Mouse (Mus musculus) forebrain, embryonic 12.5 days (tissue): Measurements from ENCODE around the gene Phc3. TPM values are rescaled to one million over a fixed set of nuclear protein-coding genes. Genes with fewer than 3 reads are reported as not detected.
A peak's percentile ranks its signal among the peaks of the same experiment; 100 is the strongest.

Experiments used
- ATAC-seq: fragments of 200-750 bp; cut with Nextera tagmentation; 2 replicates; pipeline ENCODE4 v1.8.0; 2017; ENCODE audit warnings: moderate TSS enrichment; ENCODE audit not compliant: low FRiP score
- H3K27ac ChIP-seq: fragments of 300-500 bp; sonication (generic); 2 replicates; pipeline ENCODE4 v1.5.1; 2016; ENCODE audit warnings: mild to moderate bottlenecking
- H3K27me3 ChIP-seq: fragments of 300-500 bp; sonication (generic); 2 replicates; pipeline ENCODE4 v1.6.1; 2016; ENCODE audit warnings: mild to moderate bottlenecking
- H3K36me3 ChIP-seq: fragments of 300-500 bp; sonication (generic); replicated peaks from 2 replicates; pipeline ENCODE4 v1.6.1; 2016; ENCODE audit warnings: mild to moderate bottlenecking
- H3K4me1 ChIP-seq: fragments of 300-500 bp; sonication (generic); 2 replicates; pipeline ENCODE4 v1.6.1; 2016
- H3K4me2 ChIP-seq: fragments of 300-500 bp; sonication (generic); 2 replicates; pipeline ENCODE4 v1.6.1; 2016; ENCODE audit warnings: mild to moderate bottlenecking, moderate library complexity
- H3K4me3 ChIP-seq: fragments of 300-500 bp; sonication (generic); replicated peaks from 2 replicates; pipeline ENCODE4 v1.5.1; 2016; ENCODE audit warnings: mild to moderate bottlenecking
- H3K9ac ChIP-seq: fragments of 300-500 bp; sonication (generic); 2 replicates; pipeline ENCODE4 v1.6.1; 2016; ENCODE audit warnings: mild to moderate bottlenecking
- H3K9me3 ChIP-seq: fragments of 300-500 bp; sonication (generic); 2 replicates; pipeline ENCODE4 v1.6.1; 2016
- WGBS: fragments of 180-500 bp; shearing (Covaris S2); methylation state at CpG from one replicate; pipeline ENCODE4 v1.1.7; 2016; 5-methylcytosine and 5-hydroxymethylcytosine counted together
- polyA plus RNA-seq: library from polyadenylated mRNA; unstranded; fragments of >200 nt; fragmentation: Nextera tagmentation; extraction: Ambion mirVana; gene quantifications from 2 replicates; pipeline ENCODE4 v1.2.1, GENCODE M21; 2016

Gene Phc3
- polyA plus RNA-seq, 1 experiment from 2014 or later: 7.5 TPM

DNA sequence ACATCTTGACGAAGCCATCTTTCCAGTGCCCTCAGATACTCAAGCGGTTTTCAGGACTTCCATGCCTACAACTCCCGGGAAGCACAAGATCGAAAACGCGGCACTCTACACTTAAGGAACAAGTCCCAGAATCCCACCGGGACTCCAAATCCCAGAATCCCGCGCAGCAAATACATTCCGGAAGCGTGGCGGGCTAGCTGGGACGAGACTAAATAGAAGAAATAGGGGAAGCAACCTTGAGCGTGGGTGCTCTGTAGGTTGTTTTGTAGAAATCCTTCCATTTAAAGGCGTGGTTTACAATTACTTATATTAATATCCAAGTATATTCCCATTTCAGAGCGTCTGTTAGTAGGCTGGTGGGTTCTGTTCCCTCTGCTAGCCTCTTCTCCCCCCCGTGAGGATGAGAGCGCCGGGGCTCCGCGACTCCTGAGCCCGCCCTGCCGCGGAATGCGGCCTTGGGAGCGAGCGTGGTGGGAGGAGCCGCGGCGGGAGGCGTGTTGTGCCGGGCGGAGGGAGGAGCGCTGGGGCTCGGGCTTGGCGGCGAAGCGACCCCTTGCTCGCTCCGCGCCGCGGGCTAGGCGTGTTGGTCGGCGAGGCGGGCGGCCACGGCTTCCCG is 26.2 kb upstream of the Phc3 start, which contains the start of gene Prkci:
Gene Prkci, plus strand, starts transcription at position 465 of the 616 bp plus-strand sequence.
- ATAC-seq: peak; percentile 97
- no peaks in the 10 kb centered on the region for H3K9me3 ChIP-seq
- H3K36me3 ChIP-seq: no peaks in the 10 kb centered on the region
- no peaks in the 10 kb centered on the region for H3K27me3 ChIP-seq
- H3K4me3 ChIP-seq: peak within 1 kb of the TSS; percentile 86
- H3K27ac ChIP-seq: 0 out of 2 replicates have a peak within 1 kb of the TSS, but pooled peaks have one; percentile 50
- H3K9ac ChIP-seq: peak within 1 kb of the TSS; percentile 82
- peak within 1 kb of the TSS; percentile 66 for H3K4me2 ChIP-seq
- H3K4me1 ChIP-seq: peaks cover 25% of the 10 kb centered on the region
- under 1% methylated on average over 50 of the region's 50 CpGs for WGBS

DNA sequence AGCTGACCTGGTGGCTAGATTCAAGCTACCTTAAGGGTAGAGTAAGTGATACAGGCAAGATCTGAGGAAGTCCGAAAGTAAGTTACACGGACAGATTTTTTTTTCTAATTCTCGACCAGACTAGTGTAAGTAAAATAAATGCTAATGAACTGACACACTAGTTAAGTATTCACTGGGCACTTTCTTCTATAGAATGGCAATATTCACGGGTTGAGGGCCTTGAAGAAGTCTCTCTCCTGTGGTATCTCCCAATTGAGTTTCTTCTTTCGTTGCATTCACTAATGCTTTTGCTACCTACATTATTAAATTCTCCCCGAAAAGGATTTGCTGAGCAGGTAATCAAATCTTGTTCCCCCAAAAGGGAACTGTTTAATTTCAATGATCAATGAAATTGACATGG is 25.6 kb upstream of the Phc3 start:
- Histone ChIP-seq H3K27me3 (no peaks in the 10 kb centered on the region), H3K36me3 (no peaks in the 10 kb centered on the region), H3K27ac (no peak overlapping the region), H3K4me2 (peak overlapping the region; percentile 66), H3K4me1 (peaks cover 22% of the 10 kb centered on the region), H3K9me3 (no peaks in the 10 kb centered on the region), H3K9ac (0 out of 2 replicates have a peak overlapping the region, but pooled peaks have one; percentile 82), H3K4me3 (peak overlapping the region; percentile 86)
- no peak for ATAC-seq
- WGBS: 21% methylated on average over 6 of the region's 6 CpGs

DNA sequence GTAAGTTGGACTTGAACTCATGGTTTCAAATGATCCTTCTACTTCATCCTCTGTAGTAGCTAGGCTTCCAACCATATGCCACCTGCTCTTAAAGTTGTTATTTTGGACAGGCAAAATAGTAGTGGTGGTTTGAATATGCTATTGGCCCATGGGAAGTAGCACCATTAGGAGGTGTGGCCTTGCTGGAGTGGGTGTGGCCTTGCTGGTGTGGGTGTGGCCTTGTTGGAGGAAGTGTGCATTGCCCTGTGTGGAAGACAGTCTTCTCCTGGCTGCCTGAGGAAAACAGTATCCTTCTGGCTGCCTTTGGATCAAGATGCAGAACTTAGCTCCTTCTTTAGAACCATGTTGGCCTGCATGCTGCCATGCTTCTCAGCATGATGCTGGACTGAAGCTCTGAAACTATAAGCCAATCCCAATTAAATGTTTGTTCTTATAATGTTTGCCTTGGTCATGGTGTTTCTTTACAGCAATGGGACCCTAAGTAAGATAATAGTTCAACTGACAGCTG is 23.9 kb upstream of the Phc3 start:
- peaks cover 21% of the 10 kb centered on the region for H3K4me1 ChIP-seq
- H3K4me2 ChIP-seq: no peak overlapping the region
- H3K36me3 ChIP-seq: no peaks in the 10 kb centered on the region
- no peak overlapping the region for H3K9ac ChIP-seq
- no peak overlapping the region for H3K27ac ChIP-seq
- no peak overlapping the region for H3K4me3 ChIP-seq
- no peaks in the 10 kb centered on the region for H3K9me3 ChIP-seq
- ATAC-seq: no peak
- H3K27me3 ChIP-seq: no peaks in the 10 kb centered on the region

DNA sequence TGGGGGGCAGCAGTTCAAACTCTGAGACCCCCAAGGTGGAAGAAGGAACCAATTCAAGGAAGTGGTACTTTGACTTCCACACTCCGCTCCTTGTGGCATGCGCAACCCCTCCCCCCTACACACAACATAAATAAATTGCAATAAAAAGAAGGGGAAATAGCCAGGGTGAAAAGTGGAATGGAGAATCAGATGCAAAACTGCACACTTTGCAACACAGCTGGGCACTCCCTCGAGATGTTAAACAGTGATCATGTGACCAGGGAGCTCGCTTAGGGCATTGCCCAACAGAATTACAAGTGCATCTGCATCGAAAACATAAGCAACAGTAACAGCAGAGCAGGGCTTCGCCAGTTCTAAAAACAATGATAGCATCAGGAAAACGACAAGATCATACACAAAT is 22.9 kb upstream of the Phc3 start:
- WGBS: 89% methylated on average over 7 of the region's 7 CpGs
- H3K4me2 ChIP-seq: no peak overlapping the region
- no peaks in the 10 kb centered on the region for H3K36me3 ChIP-seq
- no peak overlapping the region for H3K4me3 ChIP-seq
- no peak for ATAC-seq
- peaks cover 14% of the 10 kb centered on the region for H3K4me1 ChIP-seq
- H3K27me3 ChIP-seq: no peaks in the 10 kb centered on the region
- H3K27ac ChIP-seq: no peak overlapping the region
- no peak overlapping the region for H3K9ac ChIP-seq
- no peaks in the 10 kb centered on the region for H3K9me3 ChIP-seq

DNA sequence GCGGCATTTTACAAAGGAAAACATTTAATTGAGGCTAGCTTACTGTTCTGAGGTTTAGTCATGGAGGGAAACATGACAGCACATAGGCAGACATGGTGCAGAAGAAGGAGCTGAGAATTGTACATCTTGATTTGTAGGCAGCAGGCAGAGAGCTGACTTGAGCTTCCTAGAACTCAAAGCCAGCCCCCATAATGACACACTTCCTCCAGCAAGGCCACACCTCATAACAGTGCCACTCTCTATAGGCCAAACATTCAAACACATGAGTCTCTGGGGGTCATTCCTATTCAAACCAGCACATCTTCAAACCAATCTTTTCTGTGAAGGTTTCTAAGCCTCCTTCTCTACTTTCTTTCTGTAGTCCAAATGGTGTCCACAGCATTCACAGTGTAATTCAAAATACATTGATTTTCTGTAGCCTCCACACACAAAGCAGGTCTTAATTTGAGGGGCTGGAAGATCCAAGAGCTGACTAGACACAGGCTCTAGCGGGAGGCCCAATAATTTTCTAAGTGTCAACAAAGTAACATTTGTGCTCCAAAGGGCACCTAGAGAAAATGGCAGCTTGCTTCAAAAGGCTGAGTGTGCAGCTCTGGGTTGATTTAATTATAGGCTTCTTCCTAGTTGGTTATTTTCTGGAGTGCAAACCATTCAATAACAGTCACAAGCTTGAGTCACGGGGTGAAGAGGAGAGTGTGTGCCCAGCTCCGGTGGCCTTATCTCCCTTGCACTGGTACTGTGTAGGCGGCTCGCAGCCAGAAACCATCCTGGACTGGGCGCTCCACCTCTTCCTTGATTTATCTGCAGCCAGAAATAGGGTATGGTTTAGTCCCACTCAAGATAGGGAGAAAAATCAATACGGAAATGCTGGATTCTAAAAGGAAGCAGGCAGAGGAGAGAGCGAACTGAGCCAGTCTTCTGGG is 18.4 kb upstream of the Phc3 start:
- Histone ChIP-seq H3K4me3 (no peak overlapping the region), H3K27ac (no peak overlapping the region), H3K9me3 (no peaks in the 10 kb centered on the region), H3K9ac (no peak overlapping the region), H3K36me3 (no peaks in the 10 kb centered on the region), H3K4me2 (no peak overlapping the region), H3K27me3 (no peaks in the 10 kb centered on the region), H3K4me1 (no peaks in the 10 kb centered on the region)
- WGBS: 88% methylated on average over 9 of the region's 9 CpGs
- ATAC-seq: no peak

DNA sequence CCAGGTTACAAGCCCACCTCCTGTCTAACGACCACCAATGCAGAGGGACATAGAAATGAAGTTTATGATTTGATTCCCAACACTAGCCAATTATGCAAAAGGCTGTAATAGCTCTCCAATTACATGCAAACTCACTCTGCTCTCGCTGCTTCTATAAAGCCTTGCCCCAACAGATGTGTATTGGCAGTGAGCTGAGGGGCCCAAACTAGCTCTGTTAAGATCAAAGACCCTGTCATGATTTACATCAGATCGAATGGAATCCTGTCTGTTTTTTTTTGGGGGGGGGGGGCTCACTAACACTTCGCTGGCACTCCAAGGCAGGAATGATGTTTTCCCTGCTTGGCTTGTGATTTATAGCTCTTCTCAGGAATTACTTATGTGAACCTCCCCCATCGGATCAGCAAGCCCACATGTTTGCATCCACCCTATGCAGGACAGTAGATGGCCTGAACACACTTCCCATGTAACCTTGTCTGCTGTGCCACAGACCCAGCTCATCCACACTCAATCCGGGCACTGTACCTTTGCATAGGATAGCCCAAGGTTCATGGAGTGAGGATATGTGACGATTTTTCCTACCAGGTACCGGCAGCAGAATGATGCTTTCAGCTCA is 13.8 kb upstream of the Phc3 start:
- H3K9me3 ChIP-seq: no peaks in the 10 kb centered on the region
- H3K27ac ChIP-seq: no peak overlapping the region
- ATAC-seq: no peak
- H3K4me3 ChIP-seq: no peak overlapping the region
- H3K4me2 ChIP-seq: no peak overlapping the region
- H3K27me3 ChIP-seq: no peaks in the 10 kb centered on the region
- H3K36me3 ChIP-seq: no peaks in the 10 kb centered on the region
- H3K4me1 ChIP-seq: no peaks in the 10 kb centered on the region
- 70% methylated on average over 8 of the region's 8 CpGs for WGBS
- no peak overlapping the region for H3K9ac ChIP-seq

DNA sequence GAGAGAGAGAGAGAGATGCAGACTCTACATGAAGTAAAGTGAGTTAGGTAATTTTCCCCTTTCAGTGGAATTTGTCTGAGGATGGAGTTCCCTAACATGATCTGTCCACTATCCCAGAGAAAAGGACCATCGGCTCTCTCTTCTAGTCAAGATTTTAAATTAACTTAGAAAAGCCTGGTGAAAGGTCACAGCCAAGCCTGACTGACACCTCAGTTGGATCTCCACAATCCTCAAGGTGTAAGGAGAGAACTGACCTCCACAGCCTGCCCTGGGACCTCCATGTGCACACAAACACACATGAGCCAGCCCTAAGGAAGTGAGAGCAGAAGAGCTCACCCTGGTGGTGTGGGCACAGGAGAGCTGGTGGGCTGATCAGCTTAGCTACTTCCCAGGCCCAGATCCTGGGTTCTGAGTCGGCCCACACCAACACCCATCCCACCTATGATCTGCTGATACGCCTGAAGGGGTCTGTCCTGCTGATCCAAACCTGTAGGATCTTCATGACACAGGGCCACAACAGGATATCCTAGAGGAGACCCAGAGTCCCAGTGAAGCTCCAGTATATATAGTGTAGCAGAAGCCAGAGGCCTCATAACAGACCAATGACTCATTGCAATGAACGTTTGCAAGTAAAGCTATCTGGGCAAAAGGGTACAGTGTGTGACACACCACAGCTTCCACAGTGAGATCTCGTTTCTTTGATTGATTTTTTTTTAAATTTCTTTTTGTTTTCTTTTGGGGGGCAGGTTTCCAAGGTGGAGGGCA is 12.6 kb upstream of the Phc3 start:
- Histone ChIP-seq H3K36me3 (no peaks in the 10 kb centered on the region), H3K27ac (no peak overlapping the region), H3K9ac (no peak overlapping the region), H3K27me3 (no peaks in the 10 kb centered on the region), H3K4me1 (no peaks in the 10 kb centered on the region), H3K4me3 (no peak overlapping the region), H3K4me2 (no peak overlapping the region), H3K9me3 (no peaks in the 10 kb centered on the region)
- ATAC-seq: no peak
- 88% methylated on average over 5 of the region's 5 CpGs for WGBS

DNA sequence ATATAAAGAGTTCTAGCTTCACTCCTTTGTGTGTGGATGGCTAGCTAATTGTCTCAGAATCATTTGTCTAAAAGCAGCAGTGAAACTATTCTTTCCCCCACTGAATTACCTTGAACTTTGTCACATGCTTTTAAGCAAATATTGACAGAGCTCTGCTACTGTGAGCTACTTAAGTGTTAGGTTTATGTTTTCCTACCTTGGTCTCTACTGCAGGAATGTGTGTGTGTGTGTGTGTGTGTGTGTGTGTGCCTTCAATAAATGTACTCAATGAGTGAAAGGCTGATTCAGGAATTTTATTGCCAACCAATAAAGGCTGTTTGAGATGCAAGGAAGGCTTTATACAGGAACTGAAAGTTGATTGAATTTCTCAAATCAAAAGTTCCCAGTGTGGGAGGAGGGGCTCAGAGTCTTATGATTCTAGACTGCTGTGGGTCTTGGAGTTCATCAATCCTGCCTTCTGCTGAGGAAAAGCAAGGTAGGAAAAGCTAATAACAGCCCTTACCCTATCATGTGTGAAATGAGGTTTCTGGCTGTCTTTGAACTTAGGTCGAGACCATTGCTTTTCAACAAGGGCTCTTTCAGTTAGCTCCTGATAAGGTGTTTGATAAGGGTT is 7.9 kb upstream of the Phc3 start:
- Histone ChIP-seq H3K4me3 (no peak overlapping the region), H3K27me3 (no peaks in the 10 kb centered on the region), H3K9ac (no peak overlapping the region), H3K36me3 (no peaks in the 10 kb centered on the region), H3K4me1 (no peaks in the 10 kb centered on the region), H3K4me2 (no peak overlapping the region), H3K9me3 (no peaks in the 10 kb centered on the region), H3K27ac (no peak overlapping the region)
- ATAC-seq: no peak
- 66% methylated on average over 1 of the region's 1 CpGs for WGBS

DNA sequence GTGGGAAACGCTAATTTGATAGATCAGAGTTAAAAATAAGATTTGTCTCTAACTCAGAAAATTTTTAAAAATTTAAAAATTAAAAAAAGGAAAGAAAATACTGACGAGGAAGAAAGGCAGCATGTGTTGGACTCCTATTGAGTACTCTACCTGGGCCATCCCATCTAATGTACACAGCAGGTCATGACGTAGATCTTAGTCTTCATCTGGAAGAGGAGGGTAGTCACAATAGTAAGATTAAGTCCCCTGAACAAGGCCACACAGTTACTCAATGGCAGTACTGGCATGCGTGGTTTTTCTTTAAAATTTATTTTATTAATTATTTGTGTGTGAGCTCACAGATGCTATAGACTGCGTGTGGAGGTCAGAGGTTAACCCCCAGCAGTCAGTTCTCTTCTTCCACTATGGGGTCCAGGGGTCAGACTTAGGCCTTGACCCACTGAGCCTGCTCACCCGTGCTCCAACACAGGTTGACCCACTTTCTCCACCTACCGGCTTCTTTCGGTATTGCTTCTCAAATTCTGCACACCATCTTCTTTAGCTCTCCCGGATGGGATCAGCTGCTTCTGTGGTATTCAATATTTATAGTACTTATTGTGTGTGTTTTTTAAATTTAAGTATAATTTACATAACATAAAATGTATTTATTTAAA is 6.0 kb upstream of the Phc3 start:
- Histone ChIP-seq H3K9ac (no peak overlapping the region), H3K9me3 (no peaks in the 10 kb centered on the region), H3K36me3 (no peaks in the 10 kb centered on the region), H3K27ac (no peak overlapping the region), H3K4me1 (no peaks in the 10 kb centered on the region), H3K4me3 (no peak overlapping the region), H3K27me3 (no peaks in the 10 kb centered on the region), H3K4me2 (no peak overlapping the region)
- WGBS: 33% methylated on average over 9 of the region's 9 CpGs
- ATAC-seq: peak; percentile 63

DNA sequence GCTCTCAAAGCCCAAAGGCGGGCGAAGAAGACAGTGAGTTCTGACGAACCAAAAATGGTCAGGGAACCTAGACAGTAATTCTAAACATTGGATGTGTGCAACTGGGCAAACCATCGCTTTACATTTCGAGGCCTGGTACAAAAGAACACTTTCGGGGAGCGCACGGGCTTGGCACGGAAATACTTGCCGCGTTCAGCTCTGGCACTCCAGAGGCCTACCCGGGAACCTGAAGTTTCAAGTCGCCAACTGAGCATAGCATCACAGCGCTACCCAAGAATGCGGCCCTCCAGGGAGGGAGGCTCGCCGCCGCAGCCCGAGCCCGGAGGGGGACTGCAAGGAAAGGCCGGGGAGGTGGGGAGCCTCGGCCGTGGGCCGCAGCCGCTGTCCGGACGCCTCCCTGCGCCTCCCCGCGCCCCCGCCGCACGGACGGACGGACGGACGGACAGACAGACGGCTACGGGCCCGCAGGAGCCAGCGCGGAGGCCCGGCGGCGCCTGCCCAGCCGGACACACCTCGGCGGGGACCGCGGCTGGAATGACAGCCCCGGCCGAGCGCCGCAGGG is 603 bp downstream of the Phc3 start:
- Histone ChIP-seq H3K4me1 (peaks cover 8% of the 10 kb centered on the region), H3K36me3 (peaks cover 22% of the 10 kb centered on the region), H3K4me2 (peak overlapping the region; percentile 55), H3K27me3 (no peaks in the 10 kb centered on the region), H3K9ac (peak overlapping the region; percentile 91), H3K27ac (peak overlapping the region; percentile 86), H3K4me3 (peak overlapping the region; percentile 99), H3K9me3 (no peaks in the 10 kb centered on the region)
- WGBS: under 1% methylated on average over 52 of the region's 54 CpGs
- peak; percentile 78 for ATAC-seq

DNA sequence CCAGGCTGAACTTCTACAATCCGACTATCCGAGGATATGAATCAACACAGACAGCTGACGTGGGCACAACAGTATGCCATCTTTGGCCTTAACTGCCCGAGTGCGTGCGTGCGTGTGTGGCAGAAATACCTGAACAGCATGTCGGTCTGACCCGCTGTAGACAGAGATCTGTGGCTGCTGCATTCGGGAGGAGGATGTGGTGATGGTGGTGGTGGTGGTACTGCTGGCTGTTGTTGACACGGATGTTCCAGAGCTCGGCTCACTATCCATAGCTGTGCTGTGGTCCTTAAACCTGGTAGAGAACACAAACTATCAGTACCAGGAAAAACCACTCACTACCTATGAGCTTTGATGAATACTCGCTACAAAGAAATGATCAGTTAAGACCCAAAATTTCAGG is 3.6 kb downstream of the Phc3 start:
- WGBS: 92% methylated on average over 13 of the region's 13 CpGs
- H3K9ac ChIP-seq: no peak overlapping the region
- H3K4me2 ChIP-seq: no peak overlapping the region
- H3K27me3 ChIP-seq: no peaks in the 10 kb centered on the region
- no peak overlapping the region for H3K4me3 ChIP-seq
- H3K36me3 ChIP-seq: peaks cover 43% of the 10 kb centered on the region
- peaks cover 8% of the 10 kb centered on the region for H3K4me1 ChIP-seq
- H3K27ac ChIP-seq: no peak overlapping the region
- 0 out of 2 replicates have a peak, but pooled peaks cover 2% of the 10 kb centered on the region for H3K9me3 ChIP-seq
- ATAC-seq: no peak
